Mouse (Mus musculus) hindbrain, embryonic 12.5 days (tissue): ENCODE results near the gene Tapt1. TPM values are rescaled to one million over a fixed set of nuclear protein-coding genes. Genes with fewer than 3 reads are reported as not detected.

ENCODE experiments used
- ATAC-seq: fragments of 200-750 bp; cut with Nextera tagmentation; 2 replicates; pipeline ENCODE4 v1.8.0; 2017; ENCODE audit warnings: moderate TSS enrichment; ENCODE audit not compliant: low FRiP score
- H3K27ac ChIP-seq: fragments of 300-500 bp; sonication (generic); 2 replicates; pipeline ENCODE4 v1.5.1; 2016; ENCODE audit warnings: mild to moderate bottlenecking
- H3K27me3 ChIP-seq: fragments of 300-500 bp; sonication (generic); 2 replicates; pipeline ENCODE4 v1.6.1; 2016; ENCODE audit warnings: mild to moderate bottlenecking
- H3K36me3 ChIP-seq: fragments of 300-500 bp; sonication (generic); 2 replicates; pipeline ENCODE4 v1.6.1; 2016; ENCODE audit warnings: mild to moderate bottlenecking
- H3K4me1 ChIP-seq: fragments of 300-500 bp; sonication (generic); 2 replicates; pipeline ENCODE4 v1.6.1; 2016
- H3K4me2 ChIP-seq: fragments of 300-500 bp; sonication (generic); replicated peaks from 2 replicates; pipeline ENCODE4 v1.6.1; 2016; ENCODE audit warnings: mild to moderate bottlenecking
- H3K4me3 ChIP-seq: fragments of 300-500 bp; sonication (generic); 2 replicates; pipeline ENCODE4 v1.5.1; 2016; ENCODE audit warnings: mild to moderate bottlenecking
- H3K9ac ChIP-seq: fragments of 300-500 bp; sonication (generic); 2 replicates; pipeline ENCODE4 v1.6.1; 2016; ENCODE audit warnings: mild to moderate bottlenecking, moderate library complexity
- H3K9me3 ChIP-seq: fragments of 300-500 bp; sonication (generic); replicated peaks from 2 replicates; pipeline ENCODE4 v1.6.1; 2016; ENCODE audit warnings: mild to moderate bottlenecking
- WGBS: fragments of 180-500 bp; shearing (Covaris S2); methylation state at CpG from one replicate; pipeline ENCODE4 v1.1.7; 2016; 5-methylcytosine and 5-hydroxymethylcytosine counted together
- polyA plus RNA-seq: library from polyadenylated mRNA; unstranded; fragments of >200 nt; fragmentation: Nextera tagmentation; extraction: Ambion mirVana; gene quantifications from 2 replicates; pipeline ENCODE4 v1.2.1, GENCODE M21; 2016

Tapt1 gene
- polyA plus RNA-seq, 1 experiment from 2014 or later = 36.1 TPM

DNA sequence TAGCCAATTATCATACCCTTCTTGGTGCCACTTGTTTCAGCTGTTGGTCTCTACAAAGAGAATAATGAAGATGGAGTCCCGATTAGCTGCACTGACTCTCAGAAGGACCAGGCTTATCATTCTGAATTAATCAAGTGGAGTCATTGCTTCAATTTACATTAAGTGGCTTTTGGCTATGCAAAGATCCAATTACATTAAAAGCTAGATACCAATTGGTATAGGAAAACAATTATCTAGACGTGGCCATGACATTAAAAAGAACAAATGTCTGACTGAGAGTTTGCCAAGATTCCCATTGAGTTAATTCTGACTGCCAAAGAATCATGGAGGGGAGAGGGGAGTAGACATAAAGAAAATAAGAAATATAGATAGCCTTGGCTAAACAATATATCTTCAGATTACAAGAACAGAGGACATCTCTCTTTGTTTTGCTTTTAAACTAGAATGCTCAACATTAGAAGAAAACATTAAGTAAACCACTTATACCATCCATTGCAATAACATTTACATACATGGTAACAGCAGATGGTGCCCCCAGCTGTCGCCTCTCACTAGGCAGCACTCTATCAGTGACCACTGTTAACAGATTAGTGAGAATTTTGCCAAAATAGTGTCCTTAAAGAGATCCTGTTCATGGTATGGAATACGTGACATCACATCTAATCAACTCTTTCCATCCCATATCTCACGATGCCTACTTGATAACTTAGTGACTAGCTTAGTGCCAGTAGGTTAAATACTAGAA is 24.0 kb upstream of the Tapt1 start:
- Histone ChIP-seq H3K36me3 (no peaks in the 10 kb centered on the region), H3K27me3 (no peaks in the 10 kb centered on the region), H3K27ac (no peak overlapping the region), H3K4me2 (no peak overlapping the region), H3K9ac (no peak overlapping the region), H3K4me1 (no peaks in the 10 kb centered on the region), H3K9me3 (no peaks in the 10 kb centered on the region), H3K4me3 (no peak overlapping the region)
- 79% methylated on average over 5 of the region's 5 CpGs for WGBS
- ATAC-seq = no peak

GRCm38 (mm10) chr5:44249363-44249762 is 22.9 kb upstream of the Tapt1 start:
- no peak overlapping the region for H3K4me3 ChIP-seq
- H3K27ac ChIP-seq = no peak overlapping the region
- H3K4me2 ChIP-seq = no peak overlapping the region
- no peaks in the 10 kb centered on the region for H3K9me3 ChIP-seq
- WGBS = 76% methylated on average over 6 of the region's 6 CpGs
- H3K36me3 ChIP-seq = no peaks in the 10 kb centered on the region
- H3K27me3 ChIP-seq = no peaks in the 10 kb centered on the region
- H3K4me1 ChIP-seq = no peaks in the 10 kb centered on the region
- no peak overlapping the region for H3K9ac ChIP-seq
- no peak for ATAC-seq

- no peaks in the 10 kb centered on the region for H3K36me3 ChIP-seq
- H3K27ac ChIP-seq = no peak overlapping the region
- ATAC-seq = no peak
- 32% methylated on average over 11 of the region's 11 CpGs for WGBS
- no peaks in the 10 kb centered on the region for H3K27me3 ChIP-seq
- no peak overlapping the region for H3K4me2 ChIP-seq
- H3K4me1 ChIP-seq = no peaks in the 10 kb centered on the region
- no peak overlapping the region for H3K9ac ChIP-seq
- H3K4me3 ChIP-seq = no peak overlapping the region
- no peaks in the 10 kb centered on the region for H3K9me3 ChIP-seq
Measured at GRCm38 (mm10) chr5:44246493-44247217, 20.2 kb upstream of the Tapt1 start.

DNA sequence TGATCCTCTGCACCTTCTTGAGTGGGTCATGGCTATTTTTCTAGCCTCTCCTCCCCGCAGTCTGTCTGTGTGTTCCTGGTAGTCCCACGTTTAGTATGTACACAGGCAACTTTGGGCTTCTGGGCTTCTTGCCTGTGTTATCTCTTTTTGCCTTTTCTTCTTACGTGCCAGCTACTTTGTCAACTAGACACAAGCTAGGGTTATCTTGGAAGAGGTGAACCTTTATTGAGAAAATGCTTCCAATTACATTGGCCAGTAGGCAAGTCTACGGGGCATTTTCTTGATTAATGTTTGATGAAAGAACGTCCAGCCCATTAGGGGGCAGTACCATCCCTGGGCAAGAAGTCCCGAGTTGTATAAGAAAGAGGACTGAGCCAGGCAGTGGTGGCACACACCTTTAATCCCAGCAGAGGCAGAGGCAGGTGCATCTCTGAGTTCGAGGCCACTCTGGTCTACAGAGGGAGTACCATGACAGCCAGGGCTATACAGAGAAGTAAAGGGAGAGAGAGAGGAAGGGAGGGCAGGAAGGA is 18.5 kb upstream of the Tapt1 start:
- 77% methylated on average over 7 of the region's 7 CpGs for WGBS
- no peak overlapping the region for H3K9ac ChIP-seq
- no peaks in the 10 kb centered on the region for H3K36me3 ChIP-seq
- no peak overlapping the region for H3K4me2 ChIP-seq
- no peak for ATAC-seq
- no peak overlapping the region for H3K27ac ChIP-seq
- H3K4me3 ChIP-seq = no peak overlapping the region
- H3K9me3 ChIP-seq = no peaks in the 10 kb centered on the region
- no peaks in the 10 kb centered on the region for H3K27me3 ChIP-seq
- H3K4me1 ChIP-seq = no peaks in the 10 kb centered on the region

DNA sequence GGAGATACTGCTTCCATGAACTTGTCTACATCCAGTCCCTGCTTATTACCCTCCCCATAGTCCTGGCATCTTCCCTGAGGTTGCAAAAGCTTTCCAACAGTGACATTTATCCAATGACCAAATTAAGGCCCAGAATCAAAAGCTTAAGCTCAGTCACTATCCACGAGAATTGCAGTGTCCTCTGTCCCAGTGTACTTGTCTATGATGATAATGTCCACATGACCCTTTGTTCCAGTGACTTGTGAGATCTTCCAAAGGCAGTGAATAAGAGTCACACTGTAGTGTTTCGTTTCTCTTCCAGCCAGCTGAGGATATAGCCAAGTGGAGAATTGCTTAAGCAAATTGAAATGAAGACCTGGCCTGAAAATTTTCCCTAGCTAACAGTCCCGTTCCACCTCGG is 16.4 kb upstream of the Tapt1 start:
- Histone ChIP-seq H3K27ac (no peak overlapping the region), H3K4me2 (no peak overlapping the region), H3K9me3 (no peaks in the 10 kb centered on the region), H3K36me3 (no peaks in the 10 kb centered on the region), H3K4me1 (no peaks in the 10 kb centered on the region), H3K27me3 (no peaks in the 10 kb centered on the region), H3K9ac (no peak overlapping the region), H3K4me3 (no peak overlapping the region)
- WGBS = 88% methylated on average over 4 of the region's 4 CpGs
- no peak for ATAC-seq

DNA sequence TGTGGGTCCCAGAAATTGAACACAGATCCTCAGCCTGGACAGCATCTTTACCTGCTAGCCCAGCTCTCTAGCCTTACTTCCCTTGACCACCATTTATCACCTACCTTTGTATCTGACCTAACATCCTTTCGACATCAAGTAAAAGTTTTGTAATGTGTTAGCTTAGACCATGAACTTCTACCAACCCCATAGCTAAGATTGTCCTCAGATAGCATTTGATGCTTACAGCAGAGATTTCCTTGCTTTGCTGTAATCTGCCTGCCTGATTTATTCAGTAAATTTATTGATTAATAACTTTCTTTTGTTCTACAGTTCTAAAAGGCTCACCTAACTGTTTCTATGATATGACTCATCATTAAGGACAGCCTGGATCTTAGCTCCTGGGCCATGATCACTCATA is 15.3 kb upstream of the Tapt1 start:
- H3K27me3 ChIP-seq = no peaks in the 10 kb centered on the region
- H3K9ac ChIP-seq = no peak overlapping the region
- H3K36me3 ChIP-seq = no peaks in the 10 kb centered on the region
- H3K4me3 ChIP-seq = no peak overlapping the region
- no peaks in the 10 kb centered on the region for H3K4me1 ChIP-seq
- no peak overlapping the region for H3K27ac ChIP-seq
- no peak for ATAC-seq
- no peaks in the 10 kb centered on the region for H3K9me3 ChIP-seq
- H3K4me2 ChIP-seq = no peak overlapping the region
- WGBS = 88% methylated on average over 1 of the region's 1 CpGs

GRCm38 (mm10) chr5:44239187-44240136 is 13.0 kb upstream of the Tapt1 start:
- no peaks in the 10 kb centered on the region for H3K27me3 ChIP-seq
- no peak overlapping the region for H3K9ac ChIP-seq
- no peaks in the 10 kb centered on the region for H3K4me1 ChIP-seq
- no peak overlapping the region for H3K4me2 ChIP-seq
- H3K27ac ChIP-seq = no peak overlapping the region
- ATAC-seq = no peak
- H3K4me3 ChIP-seq = no peak overlapping the region
- H3K36me3 ChIP-seq = no peaks in the 10 kb centered on the region
- WGBS = 73% methylated on average over 7 of the region's 7 CpGs
- no peaks in the 10 kb centered on the region for H3K9me3 ChIP-seq

GRCm38 (mm10) chr5:44238201-44238600 is 11.8 kb upstream of the Tapt1 start:
- no peak for ATAC-seq
- Histone ChIP-seq H3K27me3 (no peaks in the 10 kb centered on the region), H3K9ac (no peak overlapping the region), H3K27ac (no peak overlapping the region), H3K36me3 (no peaks in the 10 kb centered on the region), H3K4me1 (no peaks in the 10 kb centered on the region), H3K4me3 (no peak overlapping the region), H3K4me2 (no peak overlapping the region), H3K9me3 (no peaks in the 10 kb centered on the region)
- WGBS = 93% methylated on average over 7 of the region's 7 CpGs

DNA sequence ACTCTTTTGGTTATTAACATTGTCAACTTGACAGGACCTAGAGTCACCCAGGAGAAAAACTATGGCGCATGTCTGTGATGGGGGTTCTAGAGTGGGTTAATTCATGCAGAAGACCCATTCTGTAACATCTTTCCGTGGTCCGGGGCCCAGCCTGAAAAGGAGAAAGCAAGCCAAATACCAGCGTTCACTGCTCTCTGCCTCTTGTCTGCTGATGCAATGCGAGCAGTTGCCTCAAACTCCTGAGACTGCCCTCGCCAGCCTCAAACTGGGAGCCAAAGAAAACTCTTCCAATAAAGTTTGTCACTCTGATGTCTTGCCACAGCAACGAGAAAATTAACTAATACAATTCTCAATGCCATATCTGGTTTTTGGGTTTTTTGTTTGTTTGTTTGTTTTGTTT is 8.2 kb upstream of the Tapt1 start:
- Histone ChIP-seq H3K4me3 (no peak overlapping the region), H3K4me1 (no peaks in the 10 kb centered on the region), H3K4me2 (no peak overlapping the region), H3K9ac (no peak overlapping the region), H3K27me3 (no peaks in the 10 kb centered on the region), H3K27ac (no peak overlapping the region), H3K9me3 (no peaks in the 10 kb centered on the region), H3K36me3 (no peaks in the 10 kb centered on the region)
- ATAC-seq = no peak
- 90% methylated on average over 7 of the region's 7 CpGs for WGBS

DNA sequence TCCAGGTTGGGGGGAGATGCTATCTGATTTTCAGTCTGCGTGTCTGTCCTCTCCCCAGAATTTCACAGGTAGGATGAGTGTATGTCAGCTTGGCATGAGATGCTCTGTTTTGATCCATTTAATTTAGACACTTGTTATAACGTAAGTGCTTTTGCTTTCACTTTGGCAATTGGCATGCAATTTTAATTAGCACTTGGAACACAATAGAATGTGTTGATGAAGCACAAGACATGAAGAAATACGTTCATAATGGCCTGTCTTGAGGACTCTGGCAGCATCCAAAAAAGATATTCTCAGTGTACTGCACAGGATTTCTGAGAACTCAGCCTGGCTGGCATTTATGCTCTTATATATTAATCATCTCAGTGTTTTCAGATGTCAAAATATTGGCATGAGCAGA is 7.5 kb upstream of the Tapt1 start:
- H3K4me2 ChIP-seq = no peak overlapping the region
- H3K4me3 ChIP-seq = no peak overlapping the region
- H3K36me3 ChIP-seq = no peaks in the 10 kb centered on the region
- no peak for ATAC-seq
- H3K4me1 ChIP-seq = no peaks in the 10 kb centered on the region
- H3K9ac ChIP-seq = no peak overlapping the region
- WGBS = 95% methylated on average over 3 of the region's 3 CpGs
- no peak overlapping the region for H3K27ac ChIP-seq
- H3K9me3 ChIP-seq = no peaks in the 10 kb centered on the region
- H3K27me3 ChIP-seq = no peaks in the 10 kb centered on the region

DNA sequence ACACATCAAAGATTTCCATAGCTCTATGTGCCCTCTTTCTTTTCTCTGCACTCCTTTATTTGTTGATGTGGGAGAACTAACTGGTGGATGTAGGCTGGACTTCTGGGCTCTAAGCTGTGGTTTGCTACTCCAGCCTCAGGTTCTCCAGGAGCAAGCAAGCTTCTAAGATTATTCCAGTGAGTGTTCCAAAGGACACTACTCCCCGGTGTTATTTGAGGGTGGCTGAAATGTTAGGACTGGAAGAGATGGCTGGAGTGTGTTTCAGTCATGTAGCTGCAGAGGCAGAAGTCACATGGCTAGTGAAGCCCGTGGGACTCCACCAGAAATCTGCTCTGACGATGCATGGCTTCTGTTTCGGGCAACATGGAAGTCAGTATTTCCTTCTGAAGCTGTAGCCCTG is 2.3 kb upstream of the Tapt1 start:
- ATAC-seq = no peak
- no peak overlapping the region for H3K27ac ChIP-seq
- peaks cover 24% of the 10 kb centered on the region for H3K4me1 ChIP-seq
- no peaks in the 10 kb centered on the region for H3K36me3 ChIP-seq
- H3K9ac ChIP-seq = no peak overlapping the region
- 71% methylated on average over 4 of the region's 4 CpGs for WGBS
- no peaks in the 10 kb centered on the region for H3K27me3 ChIP-seq
- H3K9me3 ChIP-seq = no peaks in the 10 kb centered on the region
- no peak overlapping the region for H3K4me3 ChIP-seq
- no peak overlapping the region for H3K4me2 ChIP-seq

DNA sequence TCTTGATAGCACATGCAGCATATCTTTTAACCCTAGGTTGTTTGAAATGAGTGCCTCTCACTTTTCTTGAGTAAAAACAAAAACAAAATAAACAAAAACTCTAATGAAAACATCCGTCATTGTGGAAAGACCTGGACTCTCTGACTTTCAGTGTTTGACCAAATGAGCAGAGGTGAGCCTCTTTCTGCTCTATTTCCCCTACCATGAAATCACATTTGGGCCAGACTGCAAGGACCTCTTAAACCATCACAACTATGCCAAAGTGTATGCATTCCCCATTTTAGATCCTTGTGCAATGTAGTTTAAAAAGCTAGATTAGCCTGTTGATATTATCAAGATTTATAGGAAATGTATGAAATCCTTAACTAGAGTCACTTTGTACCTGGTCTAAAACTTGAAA is 1.9 kb upstream of the Tapt1 start:
- 52% methylated on average over 1 of the region's 1 CpGs for WGBS
- H3K9ac ChIP-seq = no peak overlapping the region
- H3K4me2 ChIP-seq = no peak overlapping the region
- peaks cover 24% of the 10 kb centered on the region for H3K4me1 ChIP-seq
- H3K4me3 ChIP-seq = no peak overlapping the region
- no peak for ATAC-seq
- H3K27me3 ChIP-seq = no peaks in the 10 kb centered on the region
- no peak overlapping the region for H3K27ac ChIP-seq
- no peaks in the 10 kb centered on the region for H3K36me3 ChIP-seq
- H3K9me3 ChIP-seq = no peaks in the 10 kb centered on the region
